Mouse (Mus musculus): ENCODE measurements at regions not wholly inside any gene's neighbourhood (a gene's known extent, or its start where the extent isn't known, plus 50 kb on each side); places are given as distances from the start of the nearest gene placed in this dataset.

DNA sequence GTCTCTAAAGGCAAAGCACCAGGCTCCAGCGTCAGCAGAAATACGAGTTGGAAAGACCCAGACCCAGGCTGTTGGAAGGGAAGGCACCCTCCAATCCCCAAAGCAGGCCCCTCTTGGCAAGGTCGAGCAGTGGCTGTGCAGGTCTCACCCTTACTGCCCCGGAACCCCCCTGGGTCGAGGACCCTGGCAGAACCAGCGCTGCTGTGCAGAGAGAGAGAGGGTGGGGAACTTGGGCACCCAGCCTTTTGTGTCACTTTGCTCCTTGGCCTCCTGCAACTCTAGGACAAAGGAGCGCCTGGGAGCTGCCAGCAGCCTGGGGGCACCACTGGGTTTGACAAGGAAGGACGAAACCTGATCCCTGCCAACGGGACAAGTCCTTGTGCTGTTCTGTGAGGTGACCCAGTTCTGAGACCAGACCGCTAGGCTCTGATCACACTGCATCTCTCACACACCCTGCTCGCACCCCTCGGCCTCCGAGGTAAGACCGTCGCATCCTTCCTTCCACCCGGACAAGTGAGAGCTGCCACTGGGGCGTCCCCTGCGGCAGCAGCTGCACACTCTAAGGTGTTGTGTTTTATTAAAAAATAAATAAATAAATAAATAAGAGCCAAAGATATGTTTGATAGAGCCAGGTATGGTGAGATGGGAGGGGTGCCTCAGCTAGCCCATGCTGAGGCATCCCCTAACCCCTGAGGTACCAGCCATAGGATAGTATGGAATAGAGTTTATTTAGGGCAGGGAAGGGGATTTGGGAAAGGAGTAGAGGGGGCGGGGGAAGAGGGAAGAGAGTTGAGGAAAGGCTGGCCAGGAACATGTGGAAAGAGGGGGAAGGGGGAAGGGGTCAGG, 138.2 kb downstream of the Ly86 start:
- TF ChIP-seq CTCF (IDR thresholded peaks at IDR 0.05; ENCODE audit: borderline replicate concordance, control insufficient read depth, extremely low read depth, insufficient read depth, low read length, poor library complexity) (no peak), POLR2A (IDR thresholded peaks at IDR 0.05; ENCODE audit: control insufficient read depth, extremely low read depth, insufficient read depth, low read length, poor library complexity) (no peak)
